Mouse (Mus musculus) olfactory bulb, adult 2 months (tissue): ENCODE measurements around the gene Serpina3a. TPM values are rescaled to one million over a fixed set of nuclear protein-coding genes. Genes with fewer than 3 reads are reported as not detected.

Experiments
- H3K27ac ChIP-seq: fragments of 200-500 bp; 2 replicates; pipeline ENCODE4 v1.5.1; 2012; ENCODE audit warnings: low read depth, low read length; ENCODE audit not compliant: insufficient read depth
- H3K4me1 ChIP-seq: fragments of 200-500 bp; 2 replicates; pipeline ENCODE4 v1.6.1; 2012; ENCODE audit warnings: low read length; ENCODE audit not compliant: control insufficient read depth, insufficient read depth
- H3K4me3 ChIP-seq: fragments of 200-500 bp; 2 replicates; pipeline ENCODE4 v1.5.1; 2012; ENCODE audit warnings: mild to moderate bottlenecking, low read depth, low read length, moderate library complexity; ENCODE audit not compliant: insufficient read depth
- CTCF ChIP-seq: fragments of 200-500 bp; IDR thresholded peaks from 2 replicates; pipeline ENCODE4 v1.5.1; 2012; ENCODE audit warnings: low read depth, mild to moderate bottlenecking, low read length, moderate library complexity; ENCODE audit not compliant: insufficient read depth
- POLR2A ChIP-seq: fragments of 200-500 bp; IDR thresholded peaks from 2 replicates; pipeline ENCODE4 v1.6.1; 2012; ENCODE audit warnings: mild to moderate bottlenecking, low read depth, low read length, moderate library complexity; ENCODE audit not compliant: insufficient read depth
- WGBS: fragments of 180-500 bp; shearing (Covaris S2); methylation state at CpG from one replicate; pipeline ENCODE4 v1.1.7; 2018; 5-methylcytosine and 5-hydroxymethylcytosine counted together
- polyA plus RNA-seq: library from polyadenylated mRNA; stranded (reverse); fragments of >200 nt; gene quantifications from 2 replicates; pipeline ENCODE4 v1.2.4, GENCODE M21; 2012; ENCODE audit warnings: low replicate concordance; ENCODE audit not compliant: missing spikeins, insufficient read depth, insufficient read length

Serpina3a gene
- polyA plus RNA-seq, 1 experiment = not detected

GRCm38 (mm10) chr12:104100768-104101167 lies 11.8 kb upstream of the Serpina3a start, which contains the start of gene Serpina5:
Gene Serpina5 (plus strand): TSS chr12:104101113.
- TF ChIP-seq POLR2A (no peak), CTCF (no peak)
- Histone ChIP-seq H3K4me3 (no peak within 1 kb of the TSS), H3K27ac (no peak within 1 kb of the TSS), H3K4me1 (no peaks in the 10 kb centered on the region)
- 86% methylated on average over 6 of the region's 6 CpGs for WGBS

GRCm38 (mm10) chr12:104105847-104106246 lies 6.7 kb upstream of the Serpina3a start:
- Histone ChIP-seq H3K27ac (no peak overlapping the region), H3K4me1 (no peaks in the 10 kb centered on the region), H3K4me3 (no peak overlapping the region)
- TF ChIP-seq CTCF (no peak), POLR2A (no peak)

GRCm38 (mm10) chr12:104106919-104107318 lies 5.6 kb upstream of the Serpina3a start:
- H3K27ac ChIP-seq = no peak overlapping the region
- no peak overlapping the region for H3K4me3 ChIP-seq
- TF ChIP-seq POLR2A (no peak), CTCF (no peak)
- H3K4me1 ChIP-seq = no peaks in the 10 kb centered on the region

GRCm38 (mm10) chr12:104108507-104108906 lies 4.0 kb upstream of the Serpina3a start:
- TF ChIP-seq CTCF = no peak
- no peak for TF ChIP-seq POLR2A
- Histone ChIP-seq H3K4me1 (no peaks in the 10 kb centered on the region), H3K27ac (no peak overlapping the region), H3K4me3 (no peak overlapping the region)
- 81% methylated on average over 2 of the region's 2 CpGs for WGBS

- no peak for TF ChIP-seq CTCF
- no peak for TF ChIP-seq POLR2A
- Histone ChIP-seq H3K4me3 (no peak overlapping the region), H3K4me1 (no peaks in the 10 kb centered on the region), H3K27ac (no peak overlapping the region)
- 41% methylated on average over 3 of the region's 3 CpGs for WGBS
Measured at GRCm38 (mm10) chr12:104114921-104115579, 2.5 kb downstream of the Serpina3a start.

- TF ChIP-seq POLR2A (no peak), CTCF (no peak)
- H3K27ac ChIP-seq = no peak overlapping the region
- 82% methylated on average over 1 of the region's 1 CpGs for WGBS
- H3K4me1 ChIP-seq = no peaks in the 10 kb centered on the region
- no peak overlapping the region for H3K4me3 ChIP-seq
Measured at GRCm38 (mm10) chr12:104123097-104123496, 10.6 kb downstream of the Serpina3a start.

GRCm38 (mm10) chr12:104123996-104124395 lies 11.5 kb downstream of the Serpina3a start:
- TF ChIP-seq CTCF = no peak
- TF ChIP-seq POLR2A = no peak
- 54% methylated on average over 2 of the region's 2 CpGs for WGBS
- Histone ChIP-seq H3K27ac (no peak overlapping the region), H3K4me1 (no peaks in the 10 kb centered on the region), H3K4me3 (no peak overlapping the region)

GRCm38 (mm10) chr12:104125021-104125560 lies 12.6 kb downstream of the Serpina3a start:
- H3K27ac ChIP-seq = no peak overlapping the region
- TF ChIP-seq POLR2A (no peak), CTCF (no peak)
- no peak overlapping the region for H3K4me3 ChIP-seq
- 75% methylated on average over 5 of the region's 5 CpGs for WGBS
- H3K4me1 ChIP-seq = no peaks in the 10 kb centered on the region

GRCm38 (mm10) chr12:104127696-104128095 lies 15.2 kb downstream of the Serpina3a start, which contains the start of gene Serpina3b:
Gene Serpina3b (plus strand): TSS chr12:104127996.
- Histone ChIP-seq H3K4me1 (no peaks in the 10 kb centered on the region), H3K27ac (no peak within 1 kb of the TSS), H3K4me3 (no peak within 1 kb of the TSS)
- TF ChIP-seq POLR2A (no peak), CTCF (no peak)
- 87% methylated on average over 5 of the region's 5 CpGs for WGBS
